Mouse (Mus musculus) lung, postnatal 0 days (tissue): ENCODE results near the gene Ap4b1. TPM values are rescaled to one million over a fixed set of nuclear protein-coding genes. Genes with fewer than 3 reads are reported as not detected.

Source experiments
- ATAC-seq: fragments of 200-750 bp; cut with Nextera tagmentation; 2 replicates; pipeline ENCODE4 v1.8.0; 2017; ENCODE audit warnings: moderate library complexity
- DNase-seq: peaks from one replicate; pipeline ENCODE4 v3.0.0-alpha.2; 2016; ENCODE audit warnings: low spot score
- H3K27ac ChIP-seq: fragments of 300-500 bp; sonication (generic); 2 replicates; pipeline ENCODE4 v1.5.1; 2014; ENCODE audit warnings: antibody characterized with exemption, mild to moderate bottlenecking, low read length, mixed read lengths
- H3K27me3 ChIP-seq: fragments of 300-500 bp; sonication (generic); replicated peaks from 2 replicates; pipeline ENCODE4 v1.6.1; 2014; ENCODE audit warnings: low read length, mixed read lengths; ENCODE audit not compliant: insufficient read depth
- H3K36me3 ChIP-seq: fragments of 300-500 bp; sonication (generic); 2 replicates; pipeline ENCODE4 v1.6.1; 2014; ENCODE audit warnings: low read length, mixed read lengths; ENCODE audit not compliant: insufficient read depth
- H3K4me1 ChIP-seq: fragments of 300-500 bp; sonication (generic); 2 replicates; pipeline ENCODE4 v1.6.1; 2014; ENCODE audit warnings: antibody characterized with exemption, low read depth, low read length, mixed read lengths; ENCODE audit not compliant: insufficient read depth
- H3K4me2 ChIP-seq: fragments of 300-500 bp; sonication (generic); replicated peaks from 2 replicates; pipeline ENCODE4 v1.6.1; 2014; ENCODE audit warnings: low read depth, mild to moderate bottlenecking, low read length, moderate library complexity, mixed read lengths
- H3K4me3 ChIP-seq: fragments of 300-500 bp; sonication (generic); 2 replicates; pipeline ENCODE4 v1.5.1; 2014; ENCODE audit warnings: low read depth, low read length
- H3K9ac ChIP-seq: fragments of 300-500 bp; sonication (generic); replicated peaks from 2 replicates; pipeline ENCODE4 v1.6.1; 2014; ENCODE audit warnings: low read depth, mild to moderate bottlenecking
- H3K9me3 ChIP-seq: fragments of 300-500 bp; sonication (generic); 2 replicates; pipeline ENCODE4 v1.6.1; 2016; ENCODE audit warnings: low read length, mixed read lengths
- CTCF ChIP-seq: IDR thresholded peaks from 2 replicates; pipeline ENCODE4 v1.5.1; 2016; ENCODE audit warnings: antibody characterized with exemption, mild to moderate bottlenecking
- EP300 ChIP-seq: IDR thresholded peaks from 2 replicates; pipeline ENCODE4 v1.6.1; 2016; ENCODE audit warnings: antibody characterized with exemption, mild to moderate bottlenecking, control low read depth
- WGBS: fragments of 180-500 bp; shearing (Covaris S2); extraction: QIAGEN DNeasy Blood & Tissue Kit; methylation state at CpG from one replicate; pipeline ENCODE4 v1.1.7; 2014; 5-methylcytosine and 5-hydroxymethylcytosine counted together
- polyA plus RNA-seq: library from polyadenylated mRNA; unstranded; fragments of >200 nt; fragmentation: Nextera tagmentation; extraction: Ambion mirVana; gene quantifications from 2 replicates; pipeline ENCODE4 v1.2.1, GENCODE M21; 2015

Ap4b1 gene
- polyA plus RNA-seq, 1 experiment from 2014 or later = 16.3 TPM

GRCm38 (mm10) chr3:103777940-103778339 lies 31.4 kb upstream of the Ap4b1 start:
- no peak overlapping the region for H3K27ac ChIP-seq
- 83% methylated on average over 11 of the region's 11 CpGs for WGBS
- no peak overlapping the region for H3K4me3 ChIP-seq
- peaks cover 10% of the 10 kb centered on the region; the same call in 1 of the 2 replicates for H3K4me1 ChIP-seq
- no peaks in the 10 kb centered on the region for H3K9me3 ChIP-seq
- no peak overlapping the region for H3K9ac ChIP-seq
- no peak for TF ChIP-seq CTCF
- no peak for TF ChIP-seq EP300
- no peak overlapping the region for H3K4me2 ChIP-seq
- no peak for ATAC-seq
- DNase-seq = no peak
- H3K27me3 ChIP-seq = no peaks in the 10 kb centered on the region
- H3K36me3 ChIP-seq = peaks cover 13% of the 10 kb centered on the region

GRCm38 (mm10) chr3:103778660-103779059 lies 30.7 kb upstream of the Ap4b1 start:
- Histone ChIP-seq H3K4me3 (no peak overlapping the region), H3K4me2 (no peak overlapping the region), H3K9ac (no peak overlapping the region), H3K4me1 (0 out of 2 replicates have a peak, but pooled peaks cover 6% of the 10 kb centered on the region), H3K36me3 (peaks cover 13% of the 10 kb centered on the region), H3K27me3 (no peaks in the 10 kb centered on the region), H3K9me3 (no peaks in the 10 kb centered on the region), H3K27ac (no peak overlapping the region)
- ATAC-seq = no peak
- TF ChIP-seq EP300 (no peak), CTCF (no peak)
- 68% methylated on average over 6 of the region's 6 CpGs for WGBS
- no peak for DNase-seq

- Histone ChIP-seq H3K9ac (no peak overlapping the region), H3K27ac (no peak overlapping the region), H3K9me3 (no peaks in the 10 kb centered on the region), H3K36me3 (peaks cover 13% of the 10 kb centered on the region), H3K27me3 (no peaks in the 10 kb centered on the region), H3K4me2 (no peak overlapping the region), H3K4me3 (no peak overlapping the region), H3K4me1 (0 out of 2 replicates have a peak, but pooled peaks cover 6% of the 10 kb centered on the region)
- TF ChIP-seq EP300 (no peak), CTCF (no peak)
- DNase-seq = no peak
- ATAC-seq = no peak
- 61% methylated on average over 7 of the region's 7 CpGs for WGBS
Observed at GRCm38 (mm10) chr3:103779183-103779582, 30.1 kb upstream of the Ap4b1 start.

- Histone ChIP-seq H3K4me1 (0 out of 2 replicates have a peak, but pooled peaks cover 3% of the 10 kb centered on the region), H3K4me3 (no peak overlapping the region), H3K36me3 (peaks cover 13% of the 10 kb centered on the region), H3K27ac (no peak overlapping the region), H3K4me2 (no peak overlapping the region), H3K27me3 (no peaks in the 10 kb centered on the region), H3K9ac (no peak overlapping the region), H3K9me3 (no peaks in the 10 kb centered on the region)
- no peak for DNase-seq
- WGBS = 81% methylated on average over 3 of the region's 3 CpGs
- ATAC-seq = no peak
- TF ChIP-seq EP300 (no peak), CTCF (no peak)
Observed at GRCm38 (mm10) chr3:103780271-103780670, 29.0 kb upstream of the Ap4b1 start.

- Histone ChIP-seq H3K9ac (no peak overlapping the region), H3K27ac (no peak overlapping the region), H3K4me1 (0 out of 2 replicates have a peak, but pooled peaks cover 3% of the 10 kb centered on the region), H3K36me3 (peaks cover 13% of the 10 kb centered on the region), H3K27me3 (no peaks in the 10 kb centered on the region), H3K9me3 (no peaks in the 10 kb centered on the region), H3K4me3 (no peak overlapping the region), H3K4me2 (no peak overlapping the region)
- no peak for ATAC-seq
- DNase-seq = no peak
- TF ChIP-seq EP300 = 0 out of 2 replicates have a peak, but pooled peaks have one; percentile 37
- no peak for TF ChIP-seq CTCF
- WGBS = 62% methylated on average over 5 of the region's 5 CpGs
Observed at GRCm38 (mm10) chr3:103780777-103781176, 28.5 kb upstream of the Ap4b1 start.

- ATAC-seq (no peak), DNase-seq (no peak)
- Histone ChIP-seq H3K27ac (no peak overlapping the region), H3K4me3 (no peak overlapping the region), H3K27me3 (no peaks in the 10 kb centered on the region), H3K36me3 (peaks cover 2% of the 10 kb centered on the region; the same call in 1 of the 2 replicates), H3K9ac (no peak overlapping the region), H3K4me2 (no peak overlapping the region), H3K9me3 (no peaks in the 10 kb centered on the region), H3K4me1 (peaks cover 3% of the 10 kb centered on the region; the same call in 1 of the 2 replicates)
- WGBS = 69% methylated on average over 4 of the region's 4 CpGs
- TF ChIP-seq CTCF (no peak), EP300 (no peak)
Observed at GRCm38 (mm10) chr3:103782844-103783609, 26.3 kb upstream of the Ap4b1 start.
